Mouse (Mus musculus) heart, embryonic 14.5 days (tissue): Measurements from ENCODE around the gene Mef2d. TPM values are rescaled to one million over a fixed set of nuclear protein-coding genes. Genes with fewer than 3 reads are reported as not detected.
A peak's percentile ranks its signal among the peaks of the same experiment; 100 is the strongest.

ENCODE experiments used
- ATAC-seq: fragments of 200-750 bp; cut with Nextera tagmentation; 2 replicates; pipeline ENCODE4 v1.8.0; 2017; ENCODE audit warnings: low read depth, moderate TSS enrichment; ENCODE audit not compliant: insufficient number of reproducible peaks, insufficient read depth, low FRiP score
- H3K27ac ChIP-seq, 2 experiments: fragments of 200-500 bp in 1 of 2; fragments of 300-500 bp in 1 of 2; sonication (generic) in 1 of 2; replicated peaks in 1 of 2; 2 replicates each; pipeline ENCODE4 v1.5.1; 2012 to 2014; ENCODE audit warnings: low read depth in 2 of 2, low read length in 2 of 2, control low read depth in 1 of 2, mild to moderate bottlenecking in 1 of 2, mixed read lengths in 1 of 2; ENCODE audit not compliant: control insufficient read depth in 1 of 2, insufficient read depth in 1 of 2
- H3K27me3 ChIP-seq: fragments of 300-500 bp; sonication (generic); 2 replicates; pipeline ENCODE4 v1.6.1; 2014; ENCODE audit warnings: mild to moderate bottlenecking, low read length, control low read depth; ENCODE audit not compliant: control insufficient read depth, insufficient read depth
- H3K36me3 ChIP-seq: fragments of 300-500 bp; sonication (generic); 2 replicates; pipeline ENCODE4 v1.6.1; 2014; ENCODE audit warnings: mild to moderate bottlenecking, control low read depth, low read length, mixed read lengths; ENCODE audit not compliant: control insufficient read depth, insufficient read depth
- H3K4me1 ChIP-seq, 2 experiments: fragments of 200-500 bp in 1 of 2; fragments of 300-500 bp in 1 of 2; sonication (generic) in 1 of 2; 2 replicates each; pipeline ENCODE4 v1.6.1; 2012 to 2014; ENCODE audit warnings: low read length in 2 of 2, control low read depth in 1 of 2, mixed read lengths in 1 of 2; ENCODE audit not compliant: control insufficient read depth in 2 of 2, insufficient read depth in 2 of 2
- H3K4me2 ChIP-seq: fragments of 300-500 bp; sonication (generic); 2 replicates; pipeline ENCODE4 v1.6.1; 2014; ENCODE audit warnings: mild to moderate bottlenecking, low read length
- H3K4me3 ChIP-seq, 2 experiments: fragments of 200-500 bp in 1 of 2; fragments of 300-500 bp in 1 of 2; sonication (generic) in 1 of 2; 2 replicates each; pipeline ENCODE4 v1.5.1; 2012 to 2014; ENCODE audit warnings: low read length in 2 of 2, mild to moderate bottlenecking in 2 of 2, control low read depth in 1 of 2, low read depth in 1 of 2, moderate library complexity in 1 of 2; ENCODE audit not compliant: control insufficient read depth in 1 of 2, insufficient read depth in 1 of 2
- H3K9ac ChIP-seq: fragments of 300-500 bp; sonication (generic); 2 replicates; pipeline ENCODE4 v1.6.1; 2014; ENCODE audit warnings: mild to moderate bottlenecking, low read length
- H3K9me3 ChIP-seq: fragments of 300-500 bp; sonication (generic); 2 replicates; pipeline ENCODE4 v1.6.1; 2016; ENCODE audit warnings: low read length, control low read depth; ENCODE audit not compliant: control insufficient read depth
- WGBS: fragments of 180-500 bp; shearing (Covaris S2); extraction: QIAGEN DNeasy Blood & Tissue Kit; methylation state at CpG from one replicate; pipeline ENCODE4 v1.1.7; 2014; 5-methylcytosine and 5-hydroxymethylcytosine counted together
- polyA plus RNA-seq: library from polyadenylated mRNA; unstranded; fragments of >200 nt; fragmentation: Nextera tagmentation; extraction: Ambion mirVana; gene quantifications from 2 replicates; pipeline ENCODE4 v1.2.1, GENCODE M21; 2014

Gene Mef2d
- polyA plus RNA-seq, result 52.1 and 52.7 TPM in 2 replicates

- peaks cover 50 to 66% of the 10 kb centered on the region in 2 experiments for H3K4me1 ChIP-seq
- under 1% methylated on average over 51 of the region's 52 CpGs for WGBS
Observed at GRCm38 (mm10) chr3:88141787-88142523, at the start of gene Mef2d. Gene Mef2d, plus strand, starts transcription at chr3:88142372.

DNA sequence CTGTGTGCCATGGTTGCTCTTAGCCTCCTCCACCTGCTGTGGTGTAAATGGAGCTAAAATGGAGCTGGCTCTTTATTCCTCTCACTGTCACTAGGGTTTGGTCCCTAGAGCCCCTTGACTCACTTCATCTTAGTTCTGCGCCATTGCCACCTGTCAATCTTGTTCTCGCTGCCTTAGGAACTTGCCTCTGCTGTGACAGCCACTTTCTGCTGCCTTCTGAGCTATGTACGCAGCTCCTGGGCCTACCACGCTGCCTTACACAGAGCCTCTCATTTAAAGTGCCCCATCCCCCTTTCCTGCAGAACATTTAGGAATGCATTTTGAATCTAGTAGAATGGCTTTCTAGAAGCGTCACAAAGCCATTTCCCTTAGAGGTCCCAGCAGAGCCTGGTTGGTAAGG, 48.0 kb upstream of the Mef2d start:
- H3K4me3 ChIP-seq, result no peak overlapping the region
- H3K27ac ChIP-seq, result no peak overlapping the region
- ATAC-seq, result no peak
- H3K27me3 ChIP-seq, result no peaks in the 10 kb centered on the region
- H3K4me1 ChIP-seq, result no peaks in the 10 kb centered on the region
- no peak overlapping the region for H3K9ac ChIP-seq
- no peak overlapping the region for H3K4me2 ChIP-seq
- no peaks in the 10 kb centered on the region for H3K9me3 ChIP-seq
- WGBS, result 65% methylated on average over 5 of the region's 5 CpGs
- H3K36me3 ChIP-seq, result peaks cover 100% of the 10 kb centered on the region

More at GRCm38 (mm10) chr3:88141787-88142523, at the start of gene Mef2d:
- peak within 1 kb of the TSS; percentile 100 for H3K9ac ChIP-seq
- H3K27me3 ChIP-seq, result no peaks in the 10 kb centered on the region
- H3K27ac ChIP-seq, result peak within 1 kb of the TSS; percentile 99 to 100
- peak within 1 kb of the TSS; percentile 74 for H3K4me2 ChIP-seq
- H3K36me3 ChIP-seq, result peaks cover 7% of the 10 kb centered on the region
- no peaks in the 10 kb centered on the region for H3K9me3 ChIP-seq
- ATAC-seq, result peak; percentile 82
- H3K4me3 ChIP-seq, result peak within 1 kb of the TSS; percentile 65 to 98

GRCm38 (mm10) chr3:88097666-88098065, 44.5 kb upstream of the Mef2d start:
- WGBS, result 63% methylated on average over 6 of the region's 6 CpGs
- Histone ChIP-seq H3K27ac (no peak overlapping the region), H3K4me3 (no peak overlapping the region), H3K36me3 (peaks cover 99% of the 10 kb centered on the region), H3K4me2 (no peak overlapping the region), H3K9ac (no peak overlapping the region), H3K4me1 (no peaks in the 10 kb centered on the region; a peak in 1 of 4 replicates), H3K27me3 (no peaks in the 10 kb centered on the region), H3K9me3 (no peaks in the 10 kb centered on the region)
- no peak for ATAC-seq

GRCm38 (mm10) chr3:88100251-88100650, 41.9 kb upstream of the Mef2d start:
- Histone ChIP-seq H3K9me3 (no peaks in the 10 kb centered on the region), H3K4me3 (no peak overlapping the region), H3K4me2 (no peak overlapping the region), H3K27me3 (no peaks in the 10 kb centered on the region), H3K9ac (peak overlapping the region; percentile 16; the same call in 1 of the 2 replicates), H3K27ac (no peak overlapping the region), H3K4me1 (no peaks in the 10 kb centered on the region; a peak in 1 of 4 replicates), H3K36me3 (peaks cover 99% of the 10 kb centered on the region)
- no peak for ATAC-seq
- WGBS, result 75% methylated on average over 3 of the region's 3 CpGs

- no peak overlapping the region for H3K4me2 ChIP-seq
- no peaks in the 10 kb centered on the region; a peak in 1 of 4 replicates for H3K4me1 ChIP-seq
- H3K9ac ChIP-seq, result no peak overlapping the region
- no peaks in the 10 kb centered on the region for H3K9me3 ChIP-seq
- H3K4me3 ChIP-seq, result no peak overlapping the region
- H3K27ac ChIP-seq, result no peak overlapping the region
- peaks cover 98% of the 10 kb centered on the region for H3K36me3 ChIP-seq
- ATAC-seq, result no peak
- WGBS, result 91% methylated on average over 7 of the region's 7 CpGs
- H3K27me3 ChIP-seq, result no peaks in the 10 kb centered on the region
Observed at GRCm38 (mm10) chr3:88101736-88102135, 40.4 kb upstream of the Mef2d start.

GRCm38 (mm10) chr3:88102196-88102595, 40.0 kb upstream of the Mef2d start:
- peaks cover 98% of the 10 kb centered on the region for H3K36me3 ChIP-seq
- no peak overlapping the region; the same call in 1 of the 2 replicates for H3K4me2 ChIP-seq
- 72% methylated on average over 6 of the region's 6 CpGs for WGBS
- H3K9ac ChIP-seq, result no peak overlapping the region
- H3K27me3 ChIP-seq, result no peaks in the 10 kb centered on the region
- H3K27ac ChIP-seq, result peak overlapping the region; percentile 43 to 55; a peak in 3 of 4 replicates
- no peak for ATAC-seq
- H3K4me1 ChIP-seq, result no peaks in the 10 kb centered on the region; a peak in 1 of 4 replicates
- H3K9me3 ChIP-seq, result no peaks in the 10 kb centered on the region
- H3K4me3 ChIP-seq, result no peak overlapping the region

GRCm38 (mm10) chr3:88102611-88103010, 39.6 kb upstream of the Mef2d start:
- no peak for ATAC-seq

More at GRCm38 (mm10) chr3:88102611-88103010, 39.6 kb upstream of the Mef2d start:
- no peak overlapping the region; the same call in 1 of the 2 replicates for H3K4me2 ChIP-seq
- H3K9me3 ChIP-seq, result no peaks in the 10 kb centered on the region
- no peak overlapping the region for H3K4me3 ChIP-seq
- H3K36me3 ChIP-seq, result peaks cover 98% of the 10 kb centered on the region
- 62% methylated on average over 6 of the region's 6 CpGs for WGBS
- no peaks in the 10 kb centered on the region for H3K27me3 ChIP-seq
- H3K4me1 ChIP-seq, result no peaks in the 10 kb centered on the region; a peak in 1 of 4 replicates
- H3K27ac ChIP-seq, result peak overlapping the region; percentile 43 to 55; a peak in 3 of 4 replicates
- no peak overlapping the region for H3K9ac ChIP-seq
